Mouse (Mus musculus): ENCODE data around the gene Gpc3. TPM values are rescaled to one million over a fixed set of nuclear protein-coding genes. Genes with fewer than 3 reads are reported as not detected.

Gene Gpc3
- under 1 TPM; 0.27 to 0.33 TPM for total RNA-seq (2023)

GRCm38 (mm10) chrX:52613328-52614030, at the start of gene Gpc3:
Gpc3 (minus strand) TSS chrX:52613950.

Other genes with a start within 250 kb of the Gpc3 start
- not detected for gene Ccdc160, start 177.2 kb upstream of the Gpc3 start, total RNA-seq (2023)

Measured in neutrophil, adult 59 days (primary cell).